Mouse (Mus musculus) hindbrain, postnatal 0 days (tissue): ENCODE data around the gene Casc3. TPM values are rescaled to one million over a fixed set of nuclear protein-coding genes. Genes with fewer than 3 reads are reported as not detected.
A peak's percentile ranks its signal among the peaks of the same experiment; 100 is the strongest.

ENCODE experiments used
- ATAC-seq: fragments of 200-750 bp; cut with Nextera tagmentation; 2 replicates; pipeline ENCODE4 v1.8.0; 2017; ENCODE audit warnings: mild to moderate bottlenecking, moderate TSS enrichment, moderate library complexity
- DNase-seq: peaks from one replicate; pipeline ENCODE4 v3.0.0-alpha.2; 2015; ENCODE audit warnings: low spot score
- H3K27ac ChIP-seq: fragments of 300-500 bp; sonication (generic); 2 replicates; pipeline ENCODE4 v1.5.1; 2014; ENCODE audit warnings: mild to moderate bottlenecking
- H3K27me3 ChIP-seq: fragments of 300-500 bp; sonication (generic); 2 replicates; pipeline ENCODE4 v1.6.1; 2014; ENCODE audit warnings: low read length, mixed read lengths; ENCODE audit not compliant: insufficient read depth
- H3K36me3 ChIP-seq: fragments of 300-500 bp; sonication (generic); 2 replicates; pipeline ENCODE4 v1.6.1; 2014; ENCODE audit warnings: low read length, mixed read lengths; ENCODE audit not compliant: insufficient read depth
- H3K4me1 ChIP-seq: fragments of 300-500 bp; sonication (generic); 2 replicates; pipeline ENCODE4 v1.6.1; 2014; ENCODE audit warnings: antibody characterized with exemption, low read length, mixed read lengths; ENCODE audit not compliant: insufficient read depth
- H3K4me2 ChIP-seq: fragments of 300-500 bp; sonication (generic); 2 replicates; pipeline ENCODE4 v1.6.1; 2014; ENCODE audit warnings: low read depth, mild to moderate bottlenecking, low read length, moderate library complexity, mixed read lengths
- H3K4me3 ChIP-seq: fragments of 300-500 bp; sonication (generic); 2 replicates; pipeline ENCODE4 v1.5.1; 2014; ENCODE audit warnings: low read length
- H3K9ac ChIP-seq: fragments of 300-500 bp; sonication (generic); replicated peaks from 2 replicates; pipeline ENCODE4 v1.6.1; 2014; ENCODE audit warnings: mild to moderate bottlenecking, low read length, moderate library complexity, mixed read lengths
- H3K9me3 ChIP-seq: fragments of 300-500 bp; sonication (generic); 2 replicates; pipeline ENCODE4 v1.6.1; 2016; ENCODE audit warnings: low read length, mixed read lengths
- CTCF ChIP-seq: IDR thresholded peaks from 2 replicates; pipeline ENCODE4 v1.5.1; 2016; ENCODE audit warnings: antibody characterized with exemption, control low read depth, low read depth
- WGBS: fragments of 180-500 bp; shearing (Covaris S2); extraction: QIAGEN DNeasy Blood & Tissue Kit; methylation state at CpG from one replicate; pipeline ENCODE4 v1.1.7; 2014; 5-methylcytosine and 5-hydroxymethylcytosine counted together
- polyA plus RNA-seq: library from polyadenylated mRNA; unstranded; fragments of >200 nt; fragmentation: Nextera tagmentation; extraction: Ambion mirVana; gene quantifications from 2 replicates; pipeline ENCODE4 v1.2.1, GENCODE M21; 2015
- total RNA-seq: library from RNA; depleted of rRNA; stranded (reverse); fragments of >200 nt; gene quantifications from 2 replicates; pipeline ENCODE4 v1.2.3, GENCODE M21; 2014; rRNA removed

Gene Casc3
- total RNA-seq (24.4 and 74.0 TPM in 2 replicates), polyA plus RNA-seq (35.4 and 35.7 TPM in 2 replicates)

GRCm38 (mm10) chr11:98804605-98805004 is at the start of gene Casc3:
Gene Casc3 (plus strand): TSS chr11:98804905.
- no peak for DNase-seq
- H3K36me3 ChIP-seq: peaks cover 63% of the 10 kb centered on the region

GRCm38 (mm10) chr11:98755726-98756380 is 48.9 kb upstream of the Casc3 start:
- no peaks in the 10 kb centered on the region for H3K9me3 ChIP-seq
- ATAC-seq: no peak
- no peak overlapping the region for H3K4me2 ChIP-seq
- no peak for DNase-seq
- no peak overlapping the region for H3K4me3 ChIP-seq
- no peak overlapping the region for H3K27ac ChIP-seq
- TF ChIP-seq CTCF: no peak
- no peak overlapping the region for H3K9ac ChIP-seq
- peaks cover 25% of the 10 kb centered on the region for H3K36me3 ChIP-seq
- H3K27me3 ChIP-seq: no peaks in the 10 kb centered on the region
- WGBS: 86% methylated on average over 6 of the region's 6 CpGs
- peaks cover 25% of the 10 kb centered on the region for H3K4me1 ChIP-seq

More at GRCm38 (mm10) chr11:98804605-98805004, at the start of gene Casc3:
- Histone ChIP-seq H3K27ac (no peak within 1 kb of the TSS), H3K9me3 (no peaks in the 10 kb centered on the region), H3K27me3 (no peaks in the 10 kb centered on the region), H3K9ac (no peak within 1 kb of the TSS), H3K4me2 (no peak within 1 kb of the TSS), H3K4me3 (no peak within 1 kb of the TSS), H3K4me1 (0 out of 2 replicates have a peak, but pooled peaks cover 3% of the 10 kb centered on the region)
- TF ChIP-seq CTCF: no peak
- WGBS: 91% methylated on average over 5 of the region's 5 CpGs
- no peak for ATAC-seq

GRCm38 (mm10) chr11:98756711-98757110 is 48.0 kb upstream of the Casc3 start:
- Histone ChIP-seq H3K27ac (no peak overlapping the region), H3K9ac (no peak overlapping the region), H3K4me3 (no peak overlapping the region), H3K27me3 (no peaks in the 10 kb centered on the region), H3K36me3 (peaks cover 27% of the 10 kb centered on the region), H3K4me2 (no peak overlapping the region), H3K4me1 (peaks cover 17% of the 10 kb centered on the region), H3K9me3 (no peaks in the 10 kb centered on the region)
- 91% methylated on average over 12 of the region's 12 CpGs for WGBS
- TF ChIP-seq CTCF: no peak
- ATAC-seq: no peak
- no peak for DNase-seq

DNA sequence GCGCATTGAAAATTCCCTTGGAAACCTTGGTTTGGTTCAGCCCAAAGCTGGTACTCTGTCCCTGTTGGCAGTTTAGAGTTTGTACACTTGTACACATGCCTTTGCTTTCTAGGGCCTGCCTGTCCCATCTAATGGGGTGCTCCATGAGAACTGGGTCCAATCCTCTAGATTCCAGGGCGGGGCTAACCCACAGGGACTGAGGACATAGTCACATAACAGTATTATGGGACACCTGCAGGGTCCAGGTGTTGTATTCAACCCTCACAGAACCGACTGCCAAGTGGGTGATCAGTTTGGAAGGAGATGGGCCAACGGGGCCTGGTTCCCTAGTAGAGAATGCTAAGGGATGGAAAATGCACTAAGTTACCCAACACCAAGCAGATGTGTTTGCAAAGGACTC is 42.8 kb upstream of the Casc3 start:
- no peak for TF ChIP-seq CTCF
- Histone ChIP-seq H3K9me3 (no peaks in the 10 kb centered on the region), H3K4me1 (peaks cover 15% of the 10 kb centered on the region; the same call in 1 of the 2 replicates), H3K36me3 (peaks cover 38% of the 10 kb centered on the region), H3K9ac (no peak overlapping the region), H3K27ac (no peak overlapping the region), H3K4me3 (no peak overlapping the region), H3K27me3 (no peaks in the 10 kb centered on the region), H3K4me2 (no peak overlapping the region)
- WGBS: 92% methylated on average over 4 of the region's 4 CpGs
- ATAC-seq (no peak), DNase-seq (no peak)

DNA sequence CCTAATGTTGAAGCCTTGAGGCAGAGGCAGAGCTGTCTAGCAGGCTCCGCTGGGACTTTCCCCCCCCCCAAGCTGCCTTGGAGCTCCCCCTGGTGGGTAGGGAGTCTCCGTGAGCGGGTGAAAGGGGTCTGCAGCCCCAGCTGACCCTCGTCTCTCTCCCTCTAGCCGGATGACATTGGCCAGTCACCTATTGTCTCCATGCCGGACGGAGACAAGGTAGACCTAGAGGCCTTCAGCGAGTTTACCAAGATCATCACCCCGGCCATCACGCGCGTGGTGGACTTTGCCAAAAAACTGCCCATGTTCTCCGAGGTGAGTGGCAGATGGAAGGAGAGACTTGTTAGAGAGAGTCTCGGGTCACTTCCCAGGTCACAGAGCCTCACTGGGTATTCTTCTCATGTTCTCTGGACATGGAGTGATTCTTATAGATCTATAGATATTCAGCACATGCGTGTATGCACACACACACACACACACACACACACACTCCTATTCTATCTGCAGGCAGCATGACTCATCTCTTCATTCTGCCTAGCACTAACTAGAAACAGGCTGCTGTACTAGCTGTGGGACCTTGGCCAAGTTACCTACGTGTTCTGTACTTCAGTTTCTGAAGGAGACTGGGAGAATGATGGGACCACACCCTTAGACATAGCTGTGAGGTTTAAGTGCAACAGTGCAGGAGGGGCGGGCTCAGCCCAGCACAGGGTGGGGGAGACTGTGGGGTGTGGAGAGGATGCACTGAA is 41.8 kb upstream of the Casc3 start:
- no peak overlapping the region for H3K27ac ChIP-seq
- H3K4me3 ChIP-seq: no peak overlapping the region
- H3K9me3 ChIP-seq: no peaks in the 10 kb centered on the region
- ATAC-seq (no peak), DNase-seq (peak; percentile 51)
- WGBS: 56% methylated on average over 17 of the region's 17 CpGs
- H3K4me2 ChIP-seq: no peak overlapping the region
- H3K4me1 ChIP-seq: peaks cover 19% of the 10 kb centered on the region; the same call in 1 of the 2 replicates
- peaks cover 33% of the 10 kb centered on the region for H3K36me3 ChIP-seq
- H3K27me3 ChIP-seq: no peaks in the 10 kb centered on the region
- TF ChIP-seq CTCF: peak; percentile 61
- no peak overlapping the region for H3K9ac ChIP-seq

GRCm38 (mm10) chr11:98763502-98763861 is 41.2 kb upstream of the Casc3 start:
- H3K27me3 ChIP-seq: no peaks in the 10 kb centered on the region
- H3K4me1 ChIP-seq: peaks cover 22% of the 10 kb centered on the region; the same call in 1 of the 2 replicates
- no peak overlapping the region for H3K4me3 ChIP-seq
- TF ChIP-seq CTCF: no peak
- no peak overlapping the region for H3K9ac ChIP-seq
- peaks cover 38% of the 10 kb centered on the region for H3K36me3 ChIP-seq
- no peak overlapping the region for H3K27ac ChIP-seq
- H3K9me3 ChIP-seq: no peaks in the 10 kb centered on the region
- ATAC-seq: no peak
- 88% methylated on average over 8 of the region's 8 CpGs for WGBS
- H3K4me2 ChIP-seq: no peak overlapping the region
- DNase-seq: no peak
